Mouse (Mus musculus): ENCODE measurements at regions not wholly inside any gene's neighbourhood (a gene's known extent, or its start where the extent isn't known, plus 50 kb on each side); places are given as distances from the start of the nearest gene placed in this dataset.

DNA sequence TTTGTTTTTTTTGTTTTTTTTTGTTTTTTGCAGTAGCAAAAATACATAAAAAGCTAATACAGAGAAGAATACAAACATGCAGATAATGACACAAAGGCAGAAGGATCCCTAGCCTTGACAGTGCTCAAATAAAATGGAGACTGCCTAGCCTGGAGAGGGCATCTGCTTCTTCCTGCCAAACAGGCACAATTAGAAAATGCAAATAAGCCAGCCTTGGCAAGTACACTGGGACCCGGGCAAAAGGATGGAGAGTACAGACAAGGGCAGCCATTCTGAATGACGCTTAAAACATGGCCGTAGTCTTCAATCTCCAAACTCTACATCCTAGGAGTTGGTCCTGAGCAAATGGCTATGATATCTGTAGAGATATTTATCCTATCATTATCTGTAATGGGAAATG lies 120.4 kb upstream of the Srrm4 start:
- TF ChIP-seq CTCF (IDR thresholded peaks at IDR 0.05; ENCODE audit: low read depth, low read length) (no peak), GATA1 (IDR thresholded peaks at IDR 0.05; ENCODE audit: borderline replicate concordance, low read length) (no peak), POLR2AphosphoS5 (IDR thresholded peaks at IDR 0.05; ENCODE audit: insufficient replicate concordance, low read depth, low read length) (no peak), TAL1 (conservative IDR thresholded peaks at IDR 0.05; ENCODE audit: low read depth, low read length) (no peak)

Data from G1E (cell line).